Mouse (Mus musculus) right cerebral cortex, postnatal 10 days (tissue): ENCODE data around the gene Fnbp1.
"Not testable (repeated sequence)": the region's sequence is repeated elsewhere in the genome, so short reads cannot be mapped to it uniquely, and the experiment has no call there.

Source experiments
- DNase-seq, 2 experiments: peaks; one replicate each; pipeline ENCODE4 v3.0.0; 2021; ENCODE audit warnings: low spot score in 2 of 2

Gene Fnbp1

DNA sequence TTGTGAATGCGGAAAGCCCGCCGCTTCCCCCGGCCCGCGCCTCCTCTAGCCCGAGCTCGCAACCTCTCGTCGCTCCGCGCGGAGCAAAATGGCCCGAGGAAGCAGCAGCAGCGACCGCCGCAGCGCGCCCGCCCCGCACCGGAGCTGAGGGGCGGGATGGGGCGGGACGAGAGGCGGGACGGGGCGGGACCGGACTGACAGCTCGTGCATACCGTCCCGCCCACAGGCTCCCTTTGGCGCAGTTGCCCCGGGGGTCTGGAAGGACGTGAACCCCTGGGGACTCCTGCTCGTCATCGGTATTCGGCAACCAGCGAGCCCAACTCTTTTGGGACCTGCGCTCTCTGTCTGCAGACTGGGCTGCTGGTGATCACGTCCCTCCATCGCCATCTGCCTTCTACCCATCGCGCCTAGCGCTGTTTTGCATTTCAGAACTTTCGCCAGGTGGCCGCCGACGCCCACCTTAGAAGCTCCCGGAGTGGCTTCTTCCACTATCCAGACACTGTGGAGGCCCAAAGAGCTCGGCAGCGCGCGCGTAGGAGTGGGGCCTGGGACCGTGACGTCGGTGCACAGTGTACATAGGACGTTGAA lies at the start of gene Fnbp1:
Gene Fnbp1, minus strand, starts transcription at position 142 of the 588 bp plus-strand sequence.
- DNase-seq: peak; percentile 90

GRCm38 (mm10) chr2:31189654-31190053 lies 47.8 kb upstream of the Fnbp1 start:
- DNase-seq: no peak

DNA sequence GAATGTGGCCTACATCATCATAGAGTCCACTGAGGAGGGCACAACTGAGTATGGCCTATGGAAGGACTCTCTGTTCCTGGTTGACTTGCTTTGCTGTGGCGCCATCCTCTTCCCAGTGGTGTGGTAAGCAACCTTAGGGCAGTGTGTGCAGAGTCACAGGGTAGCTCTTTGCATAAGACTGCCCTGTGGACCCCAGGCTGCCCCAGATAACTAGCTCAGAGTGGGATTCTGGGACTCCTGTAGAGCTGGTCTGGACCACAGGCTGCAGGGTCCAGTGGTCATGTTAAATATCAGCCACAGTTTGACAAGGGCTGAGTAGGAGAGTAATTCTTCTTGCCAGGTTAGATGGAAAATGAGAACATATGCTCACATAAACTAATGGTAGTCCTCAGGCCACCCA lies 46.9 kb upstream of the Fnbp1 start:
- DNase-seq: no peak

- DNase-seq: no peak
These were observed 42.0 kb upstream of the Fnbp1 start for GRCm38 (mm10) chr2:31183830-31184229.

- no peak for DNase-seq
These were observed 41.0 kb upstream of the Fnbp1 start for GRCm38 (mm10) chr2:31182786-31183330.

DNA sequence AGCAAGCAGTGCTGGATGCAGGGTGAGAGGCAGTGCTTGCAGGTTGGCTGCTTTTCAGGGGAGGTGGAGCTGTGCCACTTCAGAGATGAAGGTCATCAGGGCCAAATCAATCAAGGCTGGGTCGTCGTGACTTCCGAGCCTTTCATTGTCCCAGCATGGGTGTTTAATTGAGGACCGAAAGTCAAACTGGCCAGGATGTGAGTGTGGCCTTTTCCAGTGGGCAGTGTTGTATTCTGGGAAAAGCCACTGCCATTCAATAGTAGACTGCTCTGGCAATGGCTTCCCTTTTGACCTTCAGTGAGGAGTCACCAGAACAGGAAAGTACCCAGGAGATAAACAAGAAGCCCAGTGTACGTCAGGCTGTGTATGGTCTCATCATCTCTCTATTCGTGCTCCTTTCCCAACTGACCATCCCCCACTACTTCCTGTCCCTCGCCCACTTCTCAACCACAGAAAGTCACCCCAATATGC lies 38.3 kb upstream of the Fnbp1 start:
- DNase-seq: no peak

DNA sequence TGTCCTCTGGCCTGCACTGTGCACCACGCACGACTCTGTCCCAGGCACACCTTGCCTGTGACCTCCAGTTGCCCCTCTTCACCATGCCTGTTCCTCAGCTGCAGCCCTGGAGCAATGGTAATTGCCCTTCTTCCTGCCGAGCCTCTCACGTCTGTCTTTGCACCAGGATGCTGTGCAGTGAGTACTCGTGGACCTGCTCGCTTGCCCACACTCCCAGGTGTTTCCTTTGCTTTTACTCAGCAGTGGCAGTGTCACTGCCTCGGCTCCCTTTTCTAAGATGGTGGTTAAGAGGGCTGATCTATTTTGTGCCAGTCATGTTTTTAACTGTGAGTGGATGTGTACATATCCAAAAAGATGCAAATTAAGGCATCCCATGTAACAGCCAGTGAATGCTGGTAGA lies 37.7 kb upstream of the Fnbp1 start:
- DNase-seq: no peak

DNA sequence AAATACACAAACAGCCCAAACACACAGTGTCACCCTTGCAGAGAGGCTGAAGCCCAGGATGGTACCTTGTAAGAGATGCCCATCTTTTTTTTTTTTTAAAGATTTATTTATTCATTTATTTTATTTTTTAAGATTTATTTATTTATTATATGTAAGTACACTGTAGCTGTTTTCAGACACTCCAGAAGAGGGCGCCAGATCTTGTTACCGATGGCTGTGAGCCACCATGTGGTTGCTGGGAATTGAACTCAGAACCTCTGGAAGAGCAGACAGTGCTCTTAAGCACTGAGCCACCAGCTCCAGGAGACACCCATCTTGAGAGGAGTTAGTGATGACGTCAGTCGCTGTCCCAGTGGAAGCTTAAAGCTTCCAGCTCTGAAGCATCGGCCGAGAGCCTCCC lies 36.8 kb upstream of the Fnbp1 start:
- DNase-seq: not testable (repeated sequence)

DNA sequence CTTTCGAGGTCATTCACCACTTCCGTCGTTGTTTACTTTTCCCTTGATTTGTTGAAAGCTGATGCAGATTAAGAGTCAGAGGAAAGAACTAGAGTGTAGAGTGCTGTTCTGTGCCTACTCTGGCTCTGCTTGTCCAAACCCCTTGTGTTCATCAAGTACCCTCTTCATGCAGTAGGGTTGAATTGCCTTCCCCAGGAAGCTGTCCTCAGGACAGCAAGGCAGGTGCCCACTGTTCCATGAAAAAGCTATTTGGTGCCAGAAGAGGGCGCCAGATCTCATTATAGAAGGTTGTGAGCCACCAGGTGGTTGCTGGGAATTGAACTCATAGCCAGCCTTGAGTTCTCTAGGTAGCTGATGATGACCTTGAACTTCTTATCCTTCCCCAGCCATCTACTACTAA lies 31.5 kb upstream of the Fnbp1 start:
- DNase-seq: no peak

- no peak for DNase-seq
These were observed 30.7 kb upstream of the Fnbp1 start for GRCm38 (mm10) chr2:31172536-31172935.

GRCm38 (mm10) chr2:31172001-31172400 lies 30.2 kb upstream of the Fnbp1 start:
- DNase-seq: peak; percentile 46 to 60

GRCm38 (mm10) chr2:31170164-31170563 lies 28.4 kb upstream of the Fnbp1 start:
- no peak for DNase-seq

DNA sequence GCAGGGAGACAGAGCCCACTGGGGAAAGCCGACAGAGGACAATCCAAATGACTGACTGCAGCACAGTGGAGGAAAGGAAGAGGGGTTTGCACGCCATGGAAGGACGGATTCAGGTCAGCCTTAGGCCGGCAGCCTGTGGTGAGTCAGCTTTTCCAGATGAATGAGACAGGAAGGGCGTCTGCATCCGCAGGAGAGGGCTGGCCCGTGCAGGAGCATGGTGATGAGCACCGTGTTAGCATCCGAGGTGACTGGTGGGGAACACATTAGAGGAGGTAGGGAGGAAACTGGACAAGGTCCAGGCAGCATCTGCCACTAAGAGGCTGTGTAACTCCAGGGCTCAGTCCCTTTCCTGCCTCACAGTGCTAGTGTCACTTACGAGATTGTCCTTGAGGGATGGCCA lies 27.2 kb upstream of the Fnbp1 start:
- DNase-seq: no peak

GRCm38 (mm10) chr2:31167571-31167970 lies 25.8 kb upstream of the Fnbp1 start:
- not testable (repeated sequence) for DNase-seq

DNA sequence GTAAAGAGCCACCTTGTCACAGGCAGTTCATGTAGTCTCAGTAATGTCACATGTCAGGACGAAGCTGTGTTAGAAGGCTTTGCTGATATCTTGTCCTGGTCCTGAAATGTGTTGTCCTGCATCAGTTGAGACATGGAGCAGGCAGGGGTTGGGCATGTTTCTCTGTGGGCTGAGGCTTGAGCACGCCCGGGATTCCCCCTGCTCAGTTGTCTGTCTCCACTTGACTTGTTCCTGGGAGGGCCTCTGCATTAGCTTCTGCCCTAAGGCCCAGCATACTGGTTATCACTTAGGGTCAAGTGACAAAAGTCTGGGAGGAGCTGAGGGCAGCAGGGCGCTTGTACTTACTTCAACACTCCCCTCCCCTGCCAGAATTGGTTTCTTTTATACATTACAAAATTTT lies 23.7 kb upstream of the Fnbp1 start:
- DNase-seq: no peak

- DNase-seq: peak in 1 of 2 experiments; percentile 30
These were observed 23.1 kb upstream of the Fnbp1 start for GRCm38 (mm10) chr2:31164841-31165455.

DNA sequence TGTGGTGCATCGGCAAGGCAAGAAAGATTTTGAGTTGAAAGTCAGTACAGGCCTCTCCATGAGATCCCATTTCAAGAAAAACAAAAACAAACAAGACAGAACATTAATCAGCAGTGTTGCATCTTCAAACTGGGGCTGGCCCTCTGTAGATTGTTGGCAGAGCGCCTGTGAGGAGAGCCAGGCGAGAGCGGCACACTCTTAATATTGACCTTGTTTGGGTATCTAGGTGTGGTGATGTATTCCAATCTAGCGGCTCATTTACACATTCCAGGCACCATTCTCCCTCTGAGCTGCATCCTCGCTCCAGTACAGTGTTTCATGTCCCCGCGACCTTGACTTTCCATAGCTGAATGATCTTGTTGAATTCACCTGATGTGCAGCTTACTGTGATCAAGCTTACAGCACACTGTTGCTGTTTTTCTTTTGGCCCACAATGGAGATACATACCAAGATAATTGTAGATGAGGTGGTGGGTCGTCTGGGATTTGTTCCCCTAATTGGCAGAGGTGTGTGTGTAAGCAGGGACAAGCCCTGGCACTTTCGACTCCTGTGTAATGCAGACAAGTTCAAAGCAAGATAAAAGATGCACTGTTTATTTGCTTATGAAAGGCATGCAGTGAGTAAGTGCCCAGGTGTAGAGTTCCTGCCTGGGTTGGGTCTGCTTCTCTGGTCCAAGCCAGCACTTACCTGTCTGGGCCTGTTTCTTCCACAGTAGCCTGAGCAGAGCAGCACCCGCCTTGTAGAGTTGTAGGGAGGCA lies 21.7 kb upstream of the Fnbp1 start:
- no peak for DNase-seq

DNA sequence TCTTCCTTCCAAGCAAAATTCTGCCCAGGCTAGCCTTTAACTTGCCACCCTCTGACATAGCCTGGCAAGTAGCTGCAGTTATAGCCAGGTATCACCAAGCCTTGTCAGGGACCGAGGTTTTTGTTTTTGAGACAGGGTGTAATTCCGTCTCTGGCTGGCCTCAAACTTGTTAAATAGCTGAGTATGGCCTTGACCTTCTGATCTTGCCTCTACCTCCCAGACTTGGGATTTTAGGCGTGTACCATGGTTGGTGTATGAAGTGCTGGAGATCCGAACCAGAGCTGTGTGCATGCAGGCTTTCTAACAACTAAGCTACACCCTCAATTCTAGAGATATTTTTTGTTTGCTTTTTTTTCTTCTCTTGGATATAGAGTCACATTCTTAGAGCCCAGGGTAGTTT lies 19.8 kb upstream of the Fnbp1 start:
- DNase-seq: no peak

DNA sequence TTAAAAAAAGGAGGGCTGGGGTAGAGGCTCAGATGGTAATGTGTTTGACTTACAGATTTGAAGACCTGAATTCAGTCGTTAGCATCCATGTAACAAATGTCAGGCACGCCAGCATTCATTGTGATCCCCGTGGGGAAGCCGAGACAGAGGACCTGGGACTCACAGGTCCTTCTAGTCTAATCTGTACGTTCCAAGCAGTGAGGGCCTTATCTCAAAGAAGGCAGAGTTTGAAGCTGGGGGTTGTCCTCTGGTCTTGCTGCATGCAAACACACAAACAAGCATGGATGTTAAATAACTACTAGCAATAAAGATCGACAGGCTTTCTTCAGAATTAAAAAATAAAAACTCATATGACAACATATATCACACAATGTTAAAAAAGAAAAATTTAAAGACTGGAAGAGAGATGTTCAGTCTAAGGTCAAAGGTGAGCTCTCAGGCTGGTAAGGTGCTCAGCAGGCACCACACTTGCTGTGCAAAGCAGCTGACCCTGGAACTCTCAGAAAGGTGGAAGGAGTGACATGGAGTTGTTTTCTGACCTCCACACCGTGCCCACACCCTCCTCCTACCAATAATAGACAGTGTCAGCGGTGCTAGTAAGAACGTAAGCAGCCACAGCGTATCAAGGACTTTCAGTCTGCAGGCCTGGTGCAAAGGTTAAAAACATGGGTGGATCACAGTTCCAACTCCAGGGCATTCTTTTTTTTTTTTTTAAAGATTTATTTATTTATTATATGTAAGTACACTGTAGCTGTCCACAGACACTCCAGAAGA lies 18.5 kb upstream of the Fnbp1 start:
- DNase-seq: no peak

- no peak for DNase-seq
These were observed 15.0 kb upstream of the Fnbp1 start for GRCm38 (mm10) chr2:31156846-31157245.

- DNase-seq: peak; percentile 89 to 92
These were observed 10.3 kb upstream of the Fnbp1 start, which contains the start of gene Gpr107 for GRCm38 (mm10) chr2:31151892-31152812. Gene Gpr107, plus strand, starts transcription at chr2:31152316.
